Mouse (Mus musculus): ENCODE measurements around the gene Wdr70.

DNA sequence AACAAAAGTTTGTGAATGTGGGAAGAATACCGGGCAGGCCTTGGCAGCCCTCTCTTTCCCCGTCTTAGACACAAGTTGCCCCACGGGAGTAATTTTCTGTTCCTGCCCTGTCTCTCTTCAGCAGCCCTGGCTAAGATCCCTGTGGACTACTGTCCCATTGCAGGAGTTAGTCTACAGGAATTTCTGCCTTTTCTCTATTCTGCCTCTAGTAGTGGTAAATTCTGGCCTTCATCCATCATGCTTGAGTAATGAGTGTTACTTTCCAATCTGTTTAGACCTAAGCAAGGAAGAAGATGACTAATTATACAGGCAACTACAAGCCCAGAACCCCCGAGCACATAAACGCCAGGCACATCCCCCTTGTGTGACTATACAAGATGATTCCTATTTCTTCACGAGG, 136.2 kb downstream of the Wdr70 start:
- TF ChIP-seq CTCF (IDR thresholded peaks at IDR 0.05; ENCODE audit: control insufficient read depth, insufficient read depth, insufficient read length) (no peak), CEBPB (IDR thresholded peaks at IDR 0.05; ENCODE audit: low read depth) (no peak), USF1 (IDR thresholded peaks at IDR 0.05; ENCODE audit: low read depth) (no peak), MAX (IDR thresholded peaks at IDR 0.05) (no peak), MYOD1 (IDR thresholded peaks at IDR 0.05; ENCODE audit: control insufficient read depth, insufficient read length, low read depth) (no peak)
